Mouse (Mus musculus): ENCODE measurements at regions not wholly inside any gene's neighbourhood (a gene's known extent, or its start where the extent isn't known, plus 50 kb on each side); places are given as distances from the start of the nearest gene placed in this dataset.
A peak's percentile ranks its signal among the peaks of the same experiment; 100 is the strongest.
"Not testable (repeated sequence)": the region's sequence is repeated elsewhere in the genome, so short reads cannot be mapped to it uniquely, and the experiment has no call there.

GRCm38 (mm10) chr16:30683986-30684385 lies 84.5 kb downstream of the Fam43a start:
- no peak for DNase-seq (ENCODE audit: extremely low read depth, low read depth)

- peak; percentile 41 for DNase-seq (ENCODE audit: extremely low read depth, low read depth)
These were observed 87.0 kb downstream of the Fam43a start for GRCm38 (mm10) chr16:30686536-30686935.

GRCm38 (mm10) chr16:30687225-30687624 lies 87.7 kb downstream of the Fam43a start:
- no peak for DNase-seq (ENCODE audit: extremely low read depth, low read depth)

- DNase-seq (ENCODE audit: extremely low read depth, low read depth), result no peak
These were observed 88.2 kb downstream of the Fam43a start for GRCm38 (mm10) chr16:30687682-30688081.

GRCm38 (mm10) chr16:30690531-30690930 lies 91.0 kb downstream of the Fam43a start:
- no peak for DNase-seq (ENCODE audit: extremely low read depth, low read depth)

- DNase-seq (ENCODE audit: extremely low read depth, low read depth), result peak; percentile 87
These were observed 92.4 kb downstream of the Fam43a start for GRCm38 (mm10) chr16:30691964-30692363.

- DNase-seq (ENCODE audit: extremely low read depth, low read depth), result no peak
These were observed 93.1 kb downstream of the Fam43a start for GRCm38 (mm10) chr16:30692541-30693141.

- DNase-seq (ENCODE audit: extremely low read depth, low read depth), result no peak
These were observed 93.7 kb downstream of the Fam43a start for GRCm38 (mm10) chr16:30693206-30693605.

GRCm38 (mm10) chr16:30693839-30694527 lies 94.5 kb downstream of the Fam43a start:
- DNase-seq (ENCODE audit: extremely low read depth, low read depth), result no peak

GRCm38 (mm10) chr16:30695691-30696090 lies 96.2 kb downstream of the Fam43a start:
- no peak for DNase-seq (ENCODE audit: extremely low read depth, low read depth)

GRCm38 (mm10) chr16:30697209-30697608 lies 97.7 kb downstream of the Fam43a start:
- no peak for DNase-seq (ENCODE audit: extremely low read depth, low read depth)

- no peak for DNase-seq (ENCODE audit: extremely low read depth, low read depth)
These were observed 98.3 kb downstream of the Fam43a start for GRCm38 (mm10) chr16:30697806-30698205.

GRCm38 (mm10) chr16:30703831-30704230 lies 104.3 kb downstream of the Fam43a start:
- no peak for DNase-seq (ENCODE audit: extremely low read depth, low read depth)

- DNase-seq (ENCODE audit: extremely low read depth, low read depth), result no peak
These were observed 110.0 kb downstream of the Fam43a start for GRCm38 (mm10) chr16:30709501-30709900.

GRCm38 (mm10) chr16:30709975-30710374 lies 110.5 kb downstream of the Fam43a start:
- no peak for DNase-seq (ENCODE audit: extremely low read depth, low read depth)

GRCm38 (mm10) chr16:30712570-30712969 lies 113.0 kb downstream of the Fam43a start:
- no peak for DNase-seq (ENCODE audit: extremely low read depth, low read depth)

GRCm38 (mm10) chr16:30717577-30717976 lies 118.1 kb downstream of the Fam43a start:
- DNase-seq (ENCODE audit: extremely low read depth, low read depth), result not testable (repeated sequence)

GRCm38 (mm10) chr16:30720791-30721190 lies 121.3 kb downstream of the Fam43a start:
- DNase-seq (ENCODE audit: extremely low read depth, low read depth), result no peak

- DNase-seq (ENCODE audit: extremely low read depth, low read depth), result no peak
These were observed 121.7 kb downstream of the Fam43a start for GRCm38 (mm10) chr16:30721223-30721622.

- DNase-seq (ENCODE audit: extremely low read depth, low read depth), result no peak
These were observed 122.8 kb downstream of the Fam43a start for GRCm38 (mm10) chr16:30722372-30722771.

- DNase-seq (ENCODE audit: extremely low read depth, low read depth), result no peak
These were observed 125.1 kb downstream of the Fam43a start for GRCm38 (mm10) chr16:30724591-30724990.

GRCm38 (mm10) chr16:30732770-30733415 lies 133.4 kb downstream of the Fam43a start:
- DNase-seq (ENCODE audit: extremely low read depth, low read depth), result peak; percentile 9

GRCm38 (mm10) chr16:30733478-30733877 lies 134.0 kb downstream of the Fam43a start:
- no peak for DNase-seq (ENCODE audit: extremely low read depth, low read depth)

Measured in MEL-GATA-1-ER (cell line).